Mouse (Mus musculus): ENCODE measurements around the gene Nup107. TPM values are rescaled to one million over a fixed set of nuclear protein-coding genes. Genes with fewer than 3 reads are reported as not detected.

Gene Nup107
- polyA plus RNA-seq, 1 experiment from 2014 or later: 34.9 TPM

DNA sequence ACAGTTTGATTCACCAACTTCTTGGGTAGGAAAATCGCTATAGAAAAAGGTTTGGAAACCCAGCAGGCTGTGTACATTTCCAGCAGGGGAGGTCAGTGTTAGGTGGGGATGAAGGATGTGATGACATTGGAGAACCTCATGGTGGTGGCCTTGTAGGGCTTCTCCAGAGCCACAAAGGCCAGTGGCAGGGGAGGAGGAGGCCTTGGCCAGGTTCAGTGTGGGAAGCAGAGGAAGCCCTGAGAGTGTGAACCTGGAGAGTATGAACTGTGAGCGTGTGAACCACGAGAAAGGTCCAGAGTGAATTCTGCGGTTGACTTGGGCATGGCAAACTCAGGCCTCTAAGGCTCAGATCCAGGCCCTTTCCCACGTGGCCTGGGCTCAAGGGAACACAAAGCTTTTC lies 63.9 kb downstream of the Nup107 start:
- no peaks in the 10 kb centered on the region for H3K4me1 ChIP-seq (replicated peaks; ENCODE audit: insufficient read depth, low read length)
- H3K4me2 ChIP-seq (ENCODE audit: low read length): no peak overlapping the region
- DNase-seq (ENCODE audit: low spot score) (no peak), ATAC-seq (replicated peaks; ENCODE audit: low FRiP score, low read depth) (no peak)
- no peak overlapping the region for H3K4me3 ChIP-seq (replicated peaks; ENCODE audit: low read depth, low read length)
- H3K27ac ChIP-seq: no peak overlapping the region
- no peaks in the 10 kb centered on the region for H3K36me3 ChIP-seq (ENCODE audit: insufficient read depth, low read length)
- H3K27me3 ChIP-seq (ENCODE audit: insufficient read depth, low read length): no peaks in the 10 kb centered on the region
- H3K9ac ChIP-seq (ENCODE audit: low read depth, low read length): no peak overlapping the region
- 79% methylated on average over 5 of the region's 5 CpGs for WGBS
- no peak for TF ChIP-seq CTCF (IDR thresholded peaks at IDR 0.05; ENCODE audit: low read depth)
- no peaks in the 10 kb centered on the region for H3K9me3 ChIP-seq (replicated peaks; ENCODE audit: low read length)

DNA sequence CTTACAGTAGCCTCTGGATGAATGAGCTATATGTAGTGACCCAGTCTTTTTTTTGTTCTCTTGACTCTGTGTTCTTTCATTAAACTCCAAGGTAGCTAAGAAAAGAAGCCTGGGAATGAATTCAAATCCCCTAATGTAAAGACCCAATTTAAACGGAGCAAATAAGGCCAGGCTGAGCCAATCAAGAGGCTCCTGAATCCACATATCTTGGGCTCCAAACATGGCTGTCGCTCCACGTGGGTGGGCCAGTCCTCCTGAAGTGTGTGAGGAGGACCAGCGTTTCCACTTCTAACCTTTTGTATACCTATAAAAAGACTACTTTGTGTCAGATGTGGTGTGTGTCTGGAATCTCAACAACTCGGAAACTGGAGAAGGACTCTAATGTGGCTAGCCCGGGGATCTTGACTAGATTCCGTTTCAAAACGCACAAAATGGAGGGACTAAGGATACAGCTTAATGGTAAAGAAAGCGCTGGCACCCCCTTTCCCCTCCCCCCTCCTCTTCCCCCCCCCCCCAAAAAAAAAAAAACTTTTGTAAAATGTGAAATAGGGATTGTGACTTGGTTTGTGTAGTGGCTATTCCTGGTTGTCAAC lies 64.9 kb downstream of the Nup107 start:
- no peak overlapping the region for H3K4me2 ChIP-seq (ENCODE audit: low read length)
- H3K27ac ChIP-seq: no peak overlapping the region
- 79% methylated on average over 9 of the region's 9 CpGs for WGBS
- H3K9ac ChIP-seq (ENCODE audit: low read depth, low read length): no peak overlapping the region
- ATAC-seq (replicated peaks; ENCODE audit: low FRiP score, low read depth) (no peak), DNase-seq (ENCODE audit: low spot score) (no peak)
- no peaks in the 10 kb centered on the region for H3K4me1 ChIP-seq (replicated peaks; ENCODE audit: insufficient read depth, low read length)
- no peaks in the 10 kb centered on the region for H3K9me3 ChIP-seq (replicated peaks; ENCODE audit: low read length)
- no peaks in the 10 kb centered on the region for H3K27me3 ChIP-seq (ENCODE audit: insufficient read depth, low read length)
- H3K36me3 ChIP-seq (ENCODE audit: insufficient read depth, low read length): no peaks in the 10 kb centered on the region
- no peak for TF ChIP-seq CTCF (IDR thresholded peaks at IDR 0.05; ENCODE audit: low read depth)
- H3K4me3 ChIP-seq (replicated peaks; ENCODE audit: low read depth, low read length): no peak overlapping the region

DNA sequence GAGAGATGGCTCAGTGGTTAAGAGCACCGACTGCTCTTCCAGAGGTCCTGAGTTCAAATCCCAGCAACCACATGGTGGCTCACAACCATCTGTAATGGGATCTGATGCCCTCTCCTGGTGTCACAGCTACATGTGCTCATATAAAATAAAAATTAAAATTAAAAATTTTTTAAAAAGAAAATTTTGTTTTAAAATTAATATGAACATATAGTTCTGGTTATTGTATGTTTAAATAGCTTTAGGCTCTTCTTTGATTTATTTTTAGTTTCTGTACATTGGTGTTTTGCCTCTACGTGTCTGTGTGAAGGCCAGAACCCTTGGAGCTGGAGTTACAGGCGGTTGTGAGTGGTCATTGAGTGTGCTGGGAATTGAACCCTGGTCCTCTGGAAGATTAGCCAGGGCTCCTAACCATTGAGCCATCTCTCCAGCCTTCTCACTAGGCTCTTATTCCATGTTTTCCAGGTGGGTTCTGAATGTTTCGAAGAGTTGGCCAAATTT lies 65.6 kb downstream of the Nup107 start:
- H3K27ac ChIP-seq: no peak overlapping the region
- no peaks in the 10 kb centered on the region for H3K4me1 ChIP-seq (replicated peaks; ENCODE audit: insufficient read depth, low read length)
- H3K4me2 ChIP-seq (ENCODE audit: low read length): no peak overlapping the region
- no peak overlapping the region for H3K9ac ChIP-seq (ENCODE audit: low read depth, low read length)
- H3K36me3 ChIP-seq (ENCODE audit: insufficient read depth, low read length): no peaks in the 10 kb centered on the region
- ATAC-seq (replicated peaks; ENCODE audit: low FRiP score, low read depth) (no peak), DNase-seq (ENCODE audit: low spot score) (no peak)
- WGBS: 98% methylated on average over 4 of the region's 4 CpGs
- TF ChIP-seq CTCF (IDR thresholded peaks at IDR 0.05; ENCODE audit: low read depth): no peak
- H3K4me3 ChIP-seq (replicated peaks; ENCODE audit: low read depth, low read length): no peak overlapping the region
- no peaks in the 10 kb centered on the region for H3K27me3 ChIP-seq (ENCODE audit: insufficient read depth, low read length)
- no peaks in the 10 kb centered on the region for H3K9me3 ChIP-seq (replicated peaks; ENCODE audit: low read length)

DNA sequence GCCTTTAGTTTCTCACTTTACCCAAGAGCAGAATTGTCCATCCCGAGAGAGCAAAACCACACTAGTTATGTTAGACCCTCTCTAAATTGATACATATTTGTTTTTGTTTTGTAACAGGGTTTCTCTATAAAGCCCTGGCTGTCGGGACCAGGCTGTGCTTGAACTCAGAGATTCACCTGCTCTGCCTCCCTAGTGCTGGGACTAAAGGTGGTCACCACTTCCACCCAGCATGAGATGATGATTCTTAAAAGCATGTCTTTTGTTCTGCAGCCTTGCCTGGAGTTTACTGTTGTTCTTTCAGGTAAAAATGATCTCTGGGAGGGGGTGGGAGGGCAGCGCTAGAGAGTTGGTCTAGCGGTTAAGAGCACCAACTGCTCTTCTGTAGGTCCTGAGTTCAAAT lies 66.2 kb downstream of the Nup107 start:
- Histone ChIP-seq H3K4me2 (ENCODE audit: low read length) (no peak overlapping the region), H3K27ac (no peak overlapping the region), H3K4me3 (replicated peaks; ENCODE audit: low read depth, low read length) (no peak overlapping the region), H3K27me3 (ENCODE audit: insufficient read depth, low read length) (no peaks in the 10 kb centered on the region), H3K9ac (ENCODE audit: low read depth, low read length) (no peak overlapping the region), H3K4me1 (replicated peaks; ENCODE audit: insufficient read depth, low read length) (no peaks in the 10 kb centered on the region), H3K36me3 (ENCODE audit: insufficient read depth, low read length) (no peaks in the 10 kb centered on the region), H3K9me3 (replicated peaks; ENCODE audit: low read length) (no peaks in the 10 kb centered on the region)
- no peak for TF ChIP-seq CTCF (IDR thresholded peaks at IDR 0.05; ENCODE audit: low read depth)
- ATAC-seq (replicated peaks; ENCODE audit: low FRiP score, low read depth) (no peak), DNase-seq (ENCODE audit: low spot score) (no peak)
- 92% methylated on average over 4 of the region's 4 CpGs for whole genome bisulfite sequencing

DNA sequence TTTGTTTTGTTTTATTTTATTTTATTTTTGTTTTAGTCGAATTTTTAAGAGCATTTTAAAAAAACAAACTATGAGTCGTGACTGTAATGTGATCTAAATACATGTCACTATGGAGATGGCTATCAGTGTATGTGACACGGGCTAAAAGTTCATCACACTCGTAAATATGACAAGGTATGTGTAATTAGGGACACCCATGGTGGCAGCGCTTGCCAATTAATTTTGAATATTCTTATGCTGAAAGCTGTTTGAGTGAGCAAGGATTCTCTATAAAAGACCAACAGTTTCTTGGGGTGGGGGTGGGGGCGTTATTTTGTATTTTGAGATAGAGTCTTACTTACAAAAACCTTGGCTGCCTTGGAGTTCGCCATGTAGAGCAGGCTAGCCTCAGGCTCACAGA lies 66.8 kb downstream of the Nup107 start:
- no peak overlapping the region for H3K9ac ChIP-seq (ENCODE audit: low read depth, low read length)

DNA sequence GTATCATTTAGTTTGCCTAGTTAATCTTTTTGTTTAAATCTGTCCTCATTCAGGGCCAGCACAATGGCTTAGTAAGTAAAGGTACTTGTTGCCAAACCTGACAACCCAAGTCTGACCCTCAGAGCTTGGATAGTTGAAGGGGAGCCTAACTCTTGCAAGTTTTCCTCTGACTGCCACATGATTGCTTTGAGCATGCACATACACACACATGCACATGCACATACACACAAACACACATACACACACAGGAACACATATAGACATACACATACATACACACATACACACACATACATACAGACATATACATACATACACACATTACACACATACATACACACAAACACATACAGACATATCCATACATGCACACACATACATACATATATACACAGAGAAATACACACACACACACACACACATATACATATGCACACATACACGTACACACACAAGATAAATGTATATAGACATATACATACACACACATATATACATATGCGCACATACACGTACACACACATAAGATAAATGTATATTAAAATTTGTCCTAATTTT lies 67.6 kb downstream of the Nup107 start:
- Histone ChIP-seq H3K9me3 (replicated peaks; ENCODE audit: low read length) (no peaks in the 10 kb centered on the region), H3K4me2 (ENCODE audit: low read length) (no peak overlapping the region), H3K4me1 (replicated peaks; ENCODE audit: insufficient read depth, low read length) (no peaks in the 10 kb centered on the region), H3K9ac (ENCODE audit: low read depth, low read length) (no peak overlapping the region), H3K27me3 (ENCODE audit: insufficient read depth, low read length) (no peaks in the 10 kb centered on the region), H3K4me3 (replicated peaks; ENCODE audit: low read depth, low read length) (no peak overlapping the region), H3K27ac (no peak overlapping the region), H3K36me3 (ENCODE audit: insufficient read depth, low read length) (no peaks in the 10 kb centered on the region)
- no peak for TF ChIP-seq CTCF (IDR thresholded peaks at IDR 0.05; ENCODE audit: low read depth)
- DNase-seq (ENCODE audit: low spot score) (no peak), ATAC-seq (replicated peaks; ENCODE audit: low FRiP score, low read depth) (no peak)
- WGBS: 94% methylated on average over 3 of the region's 3 CpGs

More for the DNA sequence above, 66.8 kb downstream of the Nup107 start:
- Histone ChIP-seq H3K36me3 (ENCODE audit: insufficient read depth, low read length) (no peaks in the 10 kb centered on the region), H3K4me2 (ENCODE audit: low read length) (no peak overlapping the region), H3K27ac (no peak overlapping the region), H3K4me3 (replicated peaks; ENCODE audit: low read depth, low read length) (no peak overlapping the region), H3K27me3 (ENCODE audit: insufficient read depth, low read length) (no peaks in the 10 kb centered on the region), H3K9me3 (replicated peaks; ENCODE audit: low read length) (no peaks in the 10 kb centered on the region), H3K4me1 (replicated peaks; ENCODE audit: insufficient read depth, low read length) (no peaks in the 10 kb centered on the region)
- WGBS: 62% methylated on average over 7 of the region's 7 CpGs
- DNase-seq (ENCODE audit: low spot score) (no peak), ATAC-seq (replicated peaks; ENCODE audit: low FRiP score, low read depth) (no peak)
- no peak for TF ChIP-seq CTCF (IDR thresholded peaks at IDR 0.05; ENCODE audit: low read depth)

All from kidney, postnatal 0 days (tissue).